Mouse (Mus musculus): ENCODE measurements around the gene Ppp1r1b. TPM values are rescaled to one million over a fixed set of nuclear protein-coding genes. Genes with fewer than 3 reads are reported as not detected.

Gene Ppp1r1b
- polyA plus RNA-seq, 1 experiment from 2014 or later: 91.7 TPM

GRCm38 (mm10) chr11:98320806-98321676, 27.2 kb upstream of the Ppp1r1b start:
- Histone ChIP-seq H3K9ac (ENCODE audit: low read depth, low read length) (no peak overlapping the region), H3K4me3 (ENCODE audit: low read length) (no peak overlapping the region), H3K4me1 (ENCODE audit: control insufficient read depth, insufficient read depth, low read length) (no peaks in the 10 kb centered on the region), H3K4me2 (ENCODE audit: low read depth, low read length) (no peak overlapping the region), H3K27ac (ENCODE audit: low read length) (no peak overlapping the region), H3K27me3 (replicated peaks; ENCODE audit: control insufficient read depth, insufficient read depth, low read length) (peaks cover 95% of the 10 kb centered on the region), H3K36me3 (ENCODE audit: control insufficient read depth, insufficient read depth, low read length) (no peaks in the 10 kb centered on the region), H3K9me3 (ENCODE audit: control insufficient read depth, low read length) (no peaks in the 10 kb centered on the region)
- ATAC-seq: no peak
- 2% methylated on average over 30 of the region's 30 CpGs for WGBS

GRCm38 (mm10) chr11:98321677-98322003, 26.6 kb upstream of the Ppp1r1b start:
- Histone ChIP-seq H3K27me3 (replicated peaks; ENCODE audit: control insufficient read depth, insufficient read depth, low read length) (peaks cover 93% of the 10 kb centered on the region), H3K9ac (ENCODE audit: low read depth, low read length) (no peak overlapping the region), H3K4me2 (ENCODE audit: low read depth, low read length) (no peak overlapping the region), H3K9me3 (ENCODE audit: control insufficient read depth, low read length) (no peaks in the 10 kb centered on the region), H3K4me3 (ENCODE audit: low read length) (no peak overlapping the region), H3K4me1 (ENCODE audit: control insufficient read depth, insufficient read depth, low read length) (no peaks in the 10 kb centered on the region), H3K36me3 (ENCODE audit: control insufficient read depth, insufficient read depth, low read length) (no peaks in the 10 kb centered on the region), H3K27ac (ENCODE audit: low read length) (no peak overlapping the region)
- 9% methylated on average over 5 of the region's 5 CpGs for WGBS
- no peak for ATAC-seq

DNA sequence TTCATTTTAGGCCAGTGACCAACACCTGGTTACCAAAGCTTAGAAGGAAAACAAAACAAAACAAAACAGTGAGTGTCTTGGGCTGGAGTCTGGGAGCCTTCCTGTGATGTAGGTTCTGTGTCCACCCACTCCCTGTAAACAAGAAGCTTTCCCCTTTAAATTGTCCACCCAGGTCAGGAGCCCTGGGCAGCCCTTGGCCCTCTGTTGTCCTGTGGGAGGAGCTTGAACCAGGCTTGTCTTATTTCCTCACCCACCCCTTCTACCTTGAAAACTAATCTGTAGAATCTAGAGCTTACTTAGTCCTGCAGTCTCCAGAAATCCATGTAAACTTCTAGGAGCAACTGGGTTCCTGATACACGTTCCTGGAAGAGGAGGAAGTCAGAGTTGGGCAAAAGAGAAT, 26.0 kb upstream of the Ppp1r1b start:
- H3K4me2 ChIP-seq (ENCODE audit: low read depth, low read length): no peak overlapping the region
- WGBS: 7% methylated on average over 1 of the region's 1 CpGs
- no peaks in the 10 kb centered on the region for H3K9me3 ChIP-seq (ENCODE audit: control insufficient read depth, low read length)
- H3K36me3 ChIP-seq (ENCODE audit: control insufficient read depth, insufficient read depth, low read length): no peaks in the 10 kb centered on the region
- no peak overlapping the region for H3K4me3 ChIP-seq (ENCODE audit: low read length)
- peaks cover 93% of the 10 kb centered on the region for H3K27me3 ChIP-seq (replicated peaks; ENCODE audit: control insufficient read depth, insufficient read depth, low read length)
- peaks cover 3% of the 10 kb centered on the region; the same call in 1 of the 2 replicates for H3K4me1 ChIP-seq (ENCODE audit: control insufficient read depth, insufficient read depth, low read length)
- no peak overlapping the region for H3K9ac ChIP-seq (ENCODE audit: low read depth, low read length)
- H3K27ac ChIP-seq (ENCODE audit: low read length): no peak overlapping the region
- no peak for ATAC-seq

DNA sequence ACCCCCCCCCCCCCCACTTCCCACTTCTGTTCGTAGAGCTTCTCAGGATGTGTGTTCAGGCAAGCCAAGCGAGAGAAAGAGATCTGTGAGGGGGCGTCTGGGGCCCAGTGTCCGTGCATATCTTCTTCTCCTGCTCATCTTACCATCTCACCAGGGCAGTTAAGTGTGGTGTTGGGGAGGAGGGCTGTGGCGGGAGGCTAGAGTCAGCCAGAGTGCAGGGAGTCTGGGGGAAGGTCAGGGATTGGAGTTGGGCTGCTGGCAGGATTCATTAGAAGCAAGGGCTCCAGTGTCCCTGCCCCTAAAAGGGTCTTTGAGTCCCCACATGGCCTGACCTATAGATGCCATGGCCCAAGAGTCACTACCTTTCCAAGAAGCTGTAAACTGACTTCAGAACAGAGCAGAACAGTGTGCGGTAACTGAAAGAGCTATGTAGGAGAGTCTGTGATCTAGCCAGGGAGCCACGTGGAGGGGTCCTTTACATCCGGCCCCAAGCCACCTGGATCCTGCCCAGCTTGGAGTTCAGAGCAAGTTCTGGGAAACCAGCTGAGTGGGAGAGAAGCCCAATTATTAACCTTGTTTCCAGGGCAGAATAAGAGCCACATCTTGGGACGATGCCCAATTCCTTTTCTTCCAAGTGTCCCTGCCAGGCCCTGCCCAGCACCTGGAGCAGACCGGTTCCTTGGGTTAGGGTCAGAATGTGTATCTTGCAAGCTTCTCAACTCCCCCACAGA, 24.9 kb upstream of the Ppp1r1b start:
- WGBS: 3% methylated on average over 10 of the region's 10 CpGs
- H3K9me3 ChIP-seq (ENCODE audit: control insufficient read depth, low read length): no peaks in the 10 kb centered on the region
- no peak overlapping the region for H3K27ac ChIP-seq (ENCODE audit: low read length)
- peaks cover 15% of the 10 kb centered on the region for H3K4me1 ChIP-seq (ENCODE audit: control insufficient read depth, insufficient read depth, low read length)
- no peak overlapping the region for H3K4me2 ChIP-seq (ENCODE audit: low read depth, low read length)
- H3K4me3 ChIP-seq (ENCODE audit: low read length): no peak overlapping the region
- peaks cover 95% of the 10 kb centered on the region for H3K27me3 ChIP-seq (replicated peaks; ENCODE audit: control insufficient read depth, insufficient read depth, low read length)
- H3K9ac ChIP-seq (ENCODE audit: low read depth, low read length): no peak overlapping the region
- no peak for ATAC-seq
- no peaks in the 10 kb centered on the region for H3K36me3 ChIP-seq (ENCODE audit: control insufficient read depth, insufficient read depth, low read length)

DNA sequence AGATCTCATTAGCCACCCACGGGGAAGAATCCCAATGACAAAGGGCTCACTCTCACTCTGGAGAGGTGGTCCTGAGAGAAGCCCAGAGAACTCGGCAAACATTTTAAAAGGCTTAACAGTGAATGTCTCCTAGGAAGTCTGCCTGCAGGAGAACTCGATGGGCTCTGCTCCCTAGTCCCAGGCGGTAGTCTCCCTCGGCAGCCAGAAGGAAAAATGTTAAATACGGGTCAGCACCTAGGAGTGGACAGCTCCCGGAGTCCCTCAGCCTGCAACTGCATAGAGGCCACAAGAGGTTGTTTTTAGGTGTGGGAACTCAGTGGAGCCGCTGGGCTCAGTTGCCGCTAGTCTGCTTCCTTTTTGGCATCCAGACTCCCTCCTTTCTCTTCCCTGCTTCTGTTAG, 24.3 kb upstream of the Ppp1r1b start:
- Histone ChIP-seq H3K4me1 (ENCODE audit: control insufficient read depth, insufficient read depth, low read length) (peaks cover 20% of the 10 kb centered on the region), H3K9ac (ENCODE audit: low read depth, low read length) (no peak overlapping the region), H3K9me3 (ENCODE audit: control insufficient read depth, low read length) (no peaks in the 10 kb centered on the region), H3K4me2 (ENCODE audit: low read depth, low read length) (no peak overlapping the region), H3K36me3 (ENCODE audit: control insufficient read depth, insufficient read depth, low read length) (no peaks in the 10 kb centered on the region), H3K27me3 (replicated peaks; ENCODE audit: control insufficient read depth, insufficient read depth, low read length) (peaks cover 95% of the 10 kb centered on the region), H3K27ac (ENCODE audit: low read length) (no peak overlapping the region), H3K4me3 (ENCODE audit: low read length) (no peak overlapping the region)
- no peak for ATAC-seq
- WGBS: 2% methylated on average over 9 of the region's 9 CpGs

DNA sequence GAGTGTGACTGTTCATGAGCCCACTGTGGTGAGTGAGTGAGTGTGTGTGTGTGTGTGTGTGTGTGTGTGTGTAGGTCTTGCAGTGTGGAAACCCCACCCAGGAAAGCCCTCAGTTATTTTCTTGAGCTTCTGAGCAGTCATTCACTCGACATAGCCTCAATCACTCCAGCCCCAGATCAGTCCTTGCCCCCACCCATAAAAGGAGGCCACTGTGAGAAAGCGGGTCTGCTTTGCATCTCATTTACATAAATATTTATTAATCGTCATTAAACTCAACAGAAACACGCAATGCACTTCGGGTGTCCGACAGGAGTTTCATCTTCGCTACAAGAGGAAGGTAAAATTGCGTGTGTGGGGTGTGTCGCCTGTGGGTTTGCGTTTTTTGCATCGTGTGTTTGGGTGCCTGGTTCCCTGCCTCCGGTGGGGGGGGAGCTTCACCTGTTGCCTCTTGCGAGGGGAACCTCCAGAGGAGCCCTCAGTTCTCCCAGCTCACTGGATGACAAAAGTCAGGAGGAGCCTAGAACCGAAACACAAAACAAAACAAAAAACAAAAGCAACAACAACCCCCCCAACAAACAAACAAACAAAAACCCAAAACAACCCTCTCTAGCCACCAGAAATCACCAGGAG, 22.9 kb upstream of the Ppp1r1b start:
- no peaks in the 10 kb centered on the region for H3K9me3 ChIP-seq (ENCODE audit: control insufficient read depth, low read length)
- no peak overlapping the region for H3K9ac ChIP-seq (ENCODE audit: low read depth, low read length)
- H3K27ac ChIP-seq (ENCODE audit: low read length): no peak overlapping the region
- peaks cover 20% of the 10 kb centered on the region for H3K4me1 ChIP-seq (ENCODE audit: control insufficient read depth, insufficient read depth, low read length)
- no peaks in the 10 kb centered on the region for H3K36me3 ChIP-seq (ENCODE audit: control insufficient read depth, insufficient read depth, low read length)
- ATAC-seq: no peak
- WGBS: 6% methylated on average over 14 of the region's 14 CpGs
- no peak overlapping the region for H3K4me3 ChIP-seq (ENCODE audit: low read length)
- peaks cover 96% of the 10 kb centered on the region for H3K27me3 ChIP-seq (replicated peaks; ENCODE audit: control insufficient read depth, insufficient read depth, low read length)
- no peak overlapping the region for H3K4me2 ChIP-seq (ENCODE audit: low read depth, low read length)

- ATAC-seq: no peak
- no peaks in the 10 kb centered on the region for H3K9me3 ChIP-seq (ENCODE audit: control insufficient read depth, low read length)
- H3K4me3 ChIP-seq (ENCODE audit: low read length): no peak overlapping the region
- H3K27ac ChIP-seq (ENCODE audit: low read length): no peak overlapping the region
- H3K36me3 ChIP-seq (ENCODE audit: control insufficient read depth, insufficient read depth, low read length): no peaks in the 10 kb centered on the region
- H3K27me3 ChIP-seq (replicated peaks; ENCODE audit: control insufficient read depth, insufficient read depth, low read length): peaks cover 98% of the 10 kb centered on the region
- no peak overlapping the region for H3K9ac ChIP-seq (ENCODE audit: low read depth, low read length)
- H3K4me1 ChIP-seq (ENCODE audit: control insufficient read depth, insufficient read depth, low read length): peaks cover 20% of the 10 kb centered on the region
- 1% methylated on average over 22 of the region's 22 CpGs for WGBS
- no peak overlapping the region for H3K4me2 ChIP-seq (ENCODE audit: low read depth, low read length)
Measured at GRCm38 (mm10) chr11:98325821-98326218, 22.4 kb upstream of the Ppp1r1b start.

- no peak overlapping the region for H3K4me3 ChIP-seq (ENCODE audit: low read length)
Measured at GRCm38 (mm10) chr11:98326741-98327135, 21.5 kb upstream of the Ppp1r1b start.

More at GRCm38 (mm10) chr11:98326741-98327135, 21.5 kb upstream of the Ppp1r1b start:
- Histone ChIP-seq H3K4me1 (ENCODE audit: control insufficient read depth, insufficient read depth, low read length) (peaks cover 20% of the 10 kb centered on the region), H3K4me2 (ENCODE audit: low read depth, low read length) (no peak overlapping the region), H3K36me3 (ENCODE audit: control insufficient read depth, insufficient read depth, low read length) (no peaks in the 10 kb centered on the region), H3K27me3 (replicated peaks; ENCODE audit: control insufficient read depth, insufficient read depth, low read length) (peaks cover 94% of the 10 kb centered on the region), H3K9ac (ENCODE audit: low read depth, low read length) (no peak overlapping the region), H3K9me3 (ENCODE audit: control insufficient read depth, low read length) (no peaks in the 10 kb centered on the region), H3K27ac (ENCODE audit: low read length) (no peak overlapping the region)
- ATAC-seq: no peak
- under 1% methylated on average over 12 of the region's 19 CpGs for WGBS

Measured in intestine, embryonic 16.5 days (tissue).